Mouse (Mus musculus) neural tube, embryonic 10.5 days (tissue): ENCODE measurements around the gene Scgb3a1.

Experiments used
- DNase-seq: peaks from one replicate; pipeline ENCODE4 v3.0.0-alpha.2; 2017; ENCODE audit warnings: low spot score; ENCODE audit errors: extremely low spot score

Scgb3a1 gene

GRCm38 (mm10) chr11:49658791-49659469, 4.5 kb upstream of the Scgb3a1 start:
- DNase-seq: no peak

- no peak for DNase-seq
Measured at GRCm38 (mm10) chr11:49659470-49659799, 4.0 kb upstream of the Scgb3a1 start.

- no peak for DNase-seq
Measured at GRCm38 (mm10) chr11:49662292-49662780, 1.1 kb upstream of the Scgb3a1 start.

GRCm38 (mm10) chr11:49664262-49665140, 1.1 kb downstream of the Scgb3a1 start:
- peak; percentile 12 for DNase-seq

- DNase-seq: peak; percentile 11
Measured at GRCm38 (mm10) chr11:49665462-49665861, 2.1 kb downstream of the Scgb3a1 start.

- DNase-seq: no peak
Measured at GRCm38 (mm10) chr11:49673433-49673832, 10.0 kb downstream of the Scgb3a1 start.

- no peak for DNase-seq
Measured at GRCm38 (mm10) chr11:49684237-49684973, 21.0 kb downstream of the Scgb3a1 start.

GRCm38 (mm10) chr11:49695013-49695412, 31.6 kb downstream of the Scgb3a1 start:
- DNase-seq: no peak

- DNase-seq: no peak
Measured at GRCm38 (mm10) chr11:49695695-49696094, 32.3 kb downstream of the Scgb3a1 start.

GRCm38 (mm10) chr11:49696472-49696871, 33.1 kb downstream of the Scgb3a1 start:
- no peak for DNase-seq

- DNase-seq: no peak
Measured at GRCm38 (mm10) chr11:49697779-49698178, 34.4 kb downstream of the Scgb3a1 start.

GRCm38 (mm10) chr11:49699079-49699478, 35.7 kb downstream of the Scgb3a1 start:
- DNase-seq: no peak

- DNase-seq: no peak
Measured at GRCm38 (mm10) chr11:49702014-49702413, 38.6 kb downstream of the Scgb3a1 start.

- DNase-seq: no peak
Measured at GRCm38 (mm10) chr11:49704804-49705203, 41.4 kb downstream of the Scgb3a1 start.

- no peak for DNase-seq
Measured at GRCm38 (mm10) chr11:49707834-49708233, 44.4 kb downstream of the Scgb3a1 start.

- DNase-seq: no peak
Measured at GRCm38 (mm10) chr11:49710664-49711063, 47.3 kb downstream of the Scgb3a1 start.

- no peak for DNase-seq
Measured at GRCm38 (mm10) chr11:49711981-49712554, 48.7 kb downstream of the Scgb3a1 start.

GRCm38 (mm10) chr11:49712555-49713335, 49.3 kb downstream of the Scgb3a1 start, which contains the start of gene Cnot6:
Cnot6 (minus strand) TSS chr11:49712723.
- peak; percentile 99 for DNase-seq

- DNase-seq: peak; percentile 45
Measured at GRCm38 (mm10) chr11:49713336-49714334, 50.2 kb downstream of the Scgb3a1 start.
